Mouse (Mus musculus) heart, adult 10 weeks (tissue): ENCODE data around the gene Adam17. TPM values are rescaled to one million over a fixed set of nuclear protein-coding genes. Genes with fewer than 3 reads are reported as not detected.

Experiments
- polyA plus RNA-seq: library from polyadenylated mRNA; stranded (reverse); fragments of 350-450 nt; fragmentation: Illumina TruSeq; extraction: RNeasy Lipid Tissue Mini Kit (QIAGEN cat#74804); gene quantifications from one replicate; pipeline ENCODE4 v1.2.3, GENCODE M21; 2014; ENCODE audit warnings: low read depth, low replicate concordance

Adam17 gene
- 24.7 TPM for polyA plus RNA-seq

GRCm38 (mm10) chr12:21373100-21373819 lies at the start of gene Adam17:
TSS of gene Adam17 (minus strand) at chr12:21373632.

GRCm38 (mm10) chr12:21417100-21418070 lies 44.0 kb upstream of the Adam17 start, which contains the start of gene Ywhaq:
TSS of gene Ywhaq (minus strand) at chr12:21417637.

GRCm38 (mm10) chr12:21315923-21316868 lies 57.2 kb downstream of the Adam17 start, which contains the start of gene Iah1:
TSS of gene Iah1 (plus strand) at chr12:21316389.

GRCm38 (mm10) chr12:21286243-21286622 lies 87.2 kb downstream of the Adam17 start, which contains the start of gene Itgb1bp1:
TSS of gene Itgb1bp1 (minus strand) at chr12:21286284.

GRCm38 (mm10) chr12:21284761-21285441 lies 88.5 kb downstream of the Adam17 start, which contains the start of gene Cpsf3:
TSS of gene Cpsf3 (plus strand) at chr12:21285391.

Other genes starting within 250 kb of the Adam17 start
- gene Cpsf3, start 88.2 kb downstream of the Adam17 start, polyA plus RNA-seq = 30.6 TPM
- 46.0 TPM for gene Itgb1bp1, start 87.3 kb downstream of the Adam17 start, polyA plus RNA-seq
- 22.4 TPM for gene Iah1, start 57.2 kb downstream of the Adam17 start, polyA plus RNA-seq
- 62.1 TPM for gene Ywhaq, start 44.0 kb upstream of the Adam17 start, polyA plus RNA-seq